Mouse (Mus musculus): ENCODE results near the gene Ryk. TPM values are rescaled to one million over a fixed set of nuclear protein-coding genes. Genes with fewer than 3 reads are reported as not detected.

Gene Ryk
- 51.5 and 52.5 TPM in 2 replicates for polyA plus RNA-seq (2012; rRNA removed)

GRCm38 (mm10) chr9:102834742-102835591 lies at the start of gene Ryk:
Gene Ryk, plus strand, starts transcription at chr9:102834917.

Other genes with a start within 250 kb of the Ryk start
- gene Anapc13, start 208.6 kb upstream of the Ryk start, polyA plus RNA-seq (2012; rRNA removed), result 209 and 254 TPM in 2 replicates
- gene Cep63, start 208.4 kb upstream of the Ryk start, polyA plus RNA-seq (2012; rRNA removed), result 31.1 and 31.3 TPM in 2 replicates
- 51.7 and 58.5 TPM in 2 replicates for gene Amotl2, start 118.2 kb upstream of the Ryk start, polyA plus RNA-seq (2012; rRNA removed)
- 1.1 and 2.4 TPM in 2 replicates for gene Slco2a1, start 153.8 kb downstream of the Ryk start, polyA plus RNA-seq (2012; rRNA removed)